Mouse (Mus musculus) liver, adult (tissue): Measurements from ENCODE around the gene Uspl1.

Experiments used
- GATA4 ChIP-seq: IDR thresholded peaks from 2 replicates; pipeline ENCODE4 v1.6.1; 2014; ENCODE audit warnings: mild to moderate bottlenecking, low read length; ENCODE audit not compliant: insufficient replicate concordance

Gene Uspl1

GRCm38 (mm10) chr5:149184104-149184843 lies at the start of gene Uspl1, which contains the start of gene Hmgb1:
TSS of gene Uspl1 (plus strand) at chr5:149184350.
TSS of gene Hmgb1 (minus strand) at chr5:149184489.
- no peak; the same call in 1 of the 2 replicates for TF ChIP-seq GATA4

- TF ChIP-seq GATA4, result no peak
Measured at GRCm38 (mm10) chr5:149134751-149135454, 49.2 kb upstream of the Uspl1 start.

DNA sequence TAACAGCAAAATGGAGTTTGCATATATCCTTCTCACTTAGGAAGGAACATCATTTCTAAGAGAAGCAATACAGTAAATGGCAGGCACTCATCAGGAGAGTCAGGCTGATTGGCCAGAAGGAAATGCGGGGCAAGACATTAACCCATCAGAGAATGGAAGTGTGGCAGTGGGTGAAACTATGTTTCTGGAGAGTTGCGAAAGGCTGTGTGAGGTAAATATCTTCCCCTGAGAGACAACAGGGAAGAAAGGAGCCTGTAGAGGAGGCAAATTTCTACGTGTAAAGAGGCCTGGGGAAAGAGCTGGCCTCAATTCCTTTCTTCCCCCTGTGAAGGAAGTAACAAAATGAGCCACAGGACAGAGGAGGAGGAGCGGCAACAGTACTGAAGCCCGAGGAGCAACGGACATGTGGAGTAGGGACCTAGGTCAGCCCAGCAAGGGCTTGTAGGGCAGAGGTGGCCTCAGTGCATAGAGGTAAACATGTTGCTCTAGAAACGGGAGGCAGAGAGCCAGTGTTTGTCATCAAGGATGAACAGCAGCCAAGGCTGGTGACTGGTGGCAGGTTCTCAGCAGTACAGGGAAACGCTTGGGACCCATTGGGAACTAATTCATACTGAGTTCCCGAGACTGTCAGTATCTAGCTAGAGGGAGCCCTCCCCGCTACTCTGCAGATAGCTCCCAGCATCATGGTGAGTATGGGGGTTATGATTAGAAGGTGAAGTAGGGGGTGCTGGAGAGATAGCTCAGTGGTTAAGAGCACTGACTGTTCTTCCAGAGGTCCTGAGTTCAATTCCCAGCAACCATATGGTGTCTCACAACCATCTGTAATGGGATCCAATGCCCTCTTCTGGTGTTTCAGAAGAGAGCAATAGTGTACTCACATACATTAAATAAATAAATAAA lies 48.4 kb upstream of the Uspl1 start:
- no peak for TF ChIP-seq GATA4

- no peak for TF ChIP-seq GATA4
Measured at GRCm38 (mm10) chr5:149136933-149137365, 47.2 kb upstream of the Uspl1 start.

DNA sequence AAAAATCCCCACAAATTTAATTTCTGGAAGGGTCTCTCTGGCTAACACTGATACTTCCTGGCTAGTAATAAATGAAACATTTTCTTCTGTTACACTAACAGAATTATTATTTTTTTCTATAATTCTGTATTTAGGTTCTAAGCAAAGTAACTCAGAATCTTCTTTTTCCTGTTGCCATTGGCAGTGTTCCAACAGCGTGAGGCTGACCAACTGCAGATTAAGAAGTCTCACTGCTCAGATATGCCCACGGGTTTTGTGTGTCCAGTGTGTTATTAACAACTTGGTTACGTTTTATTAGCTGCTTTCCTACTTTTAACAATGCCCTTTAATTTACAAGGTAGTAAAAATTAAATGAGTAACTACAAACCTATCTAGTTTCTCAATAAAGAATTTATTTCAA lies 46.7 kb upstream of the Uspl1 start:
- no peak for TF ChIP-seq GATA4

- no peak for TF ChIP-seq GATA4
Measured at GRCm38 (mm10) chr5:149140336-149140735, 43.8 kb upstream of the Uspl1 start.

- no peak for TF ChIP-seq GATA4
Measured at GRCm38 (mm10) chr5:149143766-149144375, 40.3 kb upstream of the Uspl1 start.

DNA sequence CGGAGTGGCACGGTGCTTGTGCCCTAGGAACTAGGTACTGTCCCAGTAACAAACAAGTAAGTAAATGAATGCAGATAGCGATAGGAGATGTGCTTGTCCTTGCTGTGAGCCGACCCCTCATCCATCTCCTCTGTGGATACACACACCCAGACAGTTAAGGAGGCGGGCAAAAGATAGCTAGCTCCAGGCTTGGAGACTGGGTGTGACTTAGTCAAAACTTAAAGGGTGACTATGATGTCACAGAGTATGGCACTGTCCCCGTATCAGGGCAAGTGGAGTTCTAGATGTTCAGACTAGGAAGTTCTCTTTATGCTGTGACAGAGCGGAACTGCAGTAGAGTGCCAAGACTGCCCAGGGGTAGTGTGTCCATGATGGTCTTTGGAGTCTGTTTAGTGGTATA lies 37.5 kb upstream of the Uspl1 start:
- no peak for TF ChIP-seq GATA4

DNA sequence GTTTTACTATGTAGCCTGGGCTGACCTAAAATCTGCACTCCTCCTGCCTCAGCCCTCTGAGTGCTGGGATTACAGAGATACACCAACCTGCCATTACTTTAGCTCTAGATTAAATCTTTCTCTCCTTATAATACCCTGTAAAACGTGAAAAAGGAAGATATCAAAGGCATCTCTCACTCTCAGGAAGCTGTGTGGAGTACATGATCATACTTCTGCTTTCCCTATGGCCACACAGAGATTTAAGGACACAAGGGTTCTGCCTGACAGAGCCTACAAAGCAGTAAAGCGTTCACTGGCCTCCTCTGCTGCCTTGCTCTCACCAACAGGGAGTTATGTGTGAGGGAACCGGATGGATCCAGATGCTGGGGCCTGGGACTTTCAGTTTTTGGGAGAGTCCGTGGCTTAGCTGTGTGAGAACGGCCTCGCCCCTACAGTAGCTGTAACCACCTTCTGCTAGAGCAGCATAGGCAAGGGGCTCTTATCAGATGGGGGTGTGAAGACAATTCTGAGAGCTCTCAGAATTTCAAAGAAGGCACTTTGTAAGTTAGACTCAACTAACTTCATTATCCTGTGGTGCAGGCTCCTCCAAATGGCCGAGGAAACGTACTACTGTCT lies 36.7 kb upstream of the Uspl1 start:
- no peak for TF ChIP-seq GATA4

DNA sequence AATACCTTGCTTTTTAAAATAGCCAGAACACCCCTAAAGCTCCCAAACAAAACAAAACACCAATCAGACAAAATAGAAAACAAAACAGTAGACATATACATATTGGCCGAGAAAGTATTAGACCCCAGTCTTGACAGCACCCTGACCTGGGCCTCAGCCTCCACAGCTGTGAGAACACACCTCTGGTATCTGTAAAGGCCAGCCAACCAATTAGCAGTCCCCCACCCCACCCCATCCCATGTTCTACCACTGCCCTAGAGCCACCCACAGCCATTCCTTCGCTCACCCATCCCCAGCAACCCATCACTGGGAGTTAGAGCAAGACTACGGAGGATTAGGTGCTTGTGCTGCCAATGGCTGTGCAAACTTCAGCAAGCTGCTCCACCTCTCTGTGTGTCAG lies 33.3 kb upstream of the Uspl1 start:
- no peak for TF ChIP-seq GATA4

DNA sequence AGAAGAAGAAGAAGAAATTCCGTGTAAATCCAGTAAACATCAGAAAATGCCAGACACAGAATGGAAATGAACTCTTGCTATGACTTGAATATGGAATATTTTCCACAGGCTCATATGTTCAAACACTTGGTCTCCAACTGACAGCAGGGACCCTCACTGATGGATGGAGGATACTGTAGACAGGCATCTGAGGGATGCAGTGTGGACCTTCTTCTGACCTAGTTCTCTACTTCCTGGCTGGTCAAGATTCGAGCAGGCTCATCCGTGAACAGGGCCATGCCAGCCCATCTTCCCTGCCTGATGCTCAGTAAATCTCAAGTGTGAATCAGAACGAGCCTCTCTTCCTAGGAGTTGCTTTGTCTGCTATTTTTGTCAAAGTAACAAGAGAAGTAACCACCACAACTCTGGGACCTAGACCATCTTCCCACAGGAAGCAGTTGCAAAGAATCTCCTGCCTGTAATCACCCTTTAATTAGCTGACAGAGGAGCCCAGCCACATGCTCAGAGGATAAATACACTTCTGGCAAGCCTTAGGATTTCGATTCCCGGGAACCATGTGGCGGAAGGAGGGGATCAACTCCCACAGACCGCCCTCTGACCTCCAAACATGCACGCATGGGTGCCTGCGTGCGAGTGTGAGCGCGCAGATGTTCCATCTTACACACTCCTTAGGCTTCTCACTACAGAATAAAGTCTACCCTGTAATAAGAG lies 31.9 kb upstream of the Uspl1 start:
- TF ChIP-seq GATA4, result no peak

DNA sequence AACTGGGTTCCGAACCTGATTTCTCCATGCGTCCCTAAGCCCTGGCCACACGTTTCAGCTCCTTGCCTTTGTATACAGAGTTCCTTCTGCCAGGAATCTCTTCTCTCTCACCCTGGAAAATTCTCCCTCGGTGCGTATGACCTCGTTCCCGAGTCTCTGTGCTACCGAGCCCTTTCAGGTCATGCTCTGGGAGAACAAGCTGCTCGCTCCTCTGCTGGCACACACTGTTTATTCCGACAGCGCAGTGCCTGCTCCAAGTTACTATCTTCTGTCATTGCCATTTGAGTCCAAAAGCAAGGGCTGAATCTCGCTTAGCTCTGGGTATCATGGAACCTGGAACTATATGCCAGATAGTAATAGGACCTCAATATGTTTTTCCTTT lies 31.4 kb upstream of the Uspl1 start:
- TF ChIP-seq GATA4, result no peak

DNA sequence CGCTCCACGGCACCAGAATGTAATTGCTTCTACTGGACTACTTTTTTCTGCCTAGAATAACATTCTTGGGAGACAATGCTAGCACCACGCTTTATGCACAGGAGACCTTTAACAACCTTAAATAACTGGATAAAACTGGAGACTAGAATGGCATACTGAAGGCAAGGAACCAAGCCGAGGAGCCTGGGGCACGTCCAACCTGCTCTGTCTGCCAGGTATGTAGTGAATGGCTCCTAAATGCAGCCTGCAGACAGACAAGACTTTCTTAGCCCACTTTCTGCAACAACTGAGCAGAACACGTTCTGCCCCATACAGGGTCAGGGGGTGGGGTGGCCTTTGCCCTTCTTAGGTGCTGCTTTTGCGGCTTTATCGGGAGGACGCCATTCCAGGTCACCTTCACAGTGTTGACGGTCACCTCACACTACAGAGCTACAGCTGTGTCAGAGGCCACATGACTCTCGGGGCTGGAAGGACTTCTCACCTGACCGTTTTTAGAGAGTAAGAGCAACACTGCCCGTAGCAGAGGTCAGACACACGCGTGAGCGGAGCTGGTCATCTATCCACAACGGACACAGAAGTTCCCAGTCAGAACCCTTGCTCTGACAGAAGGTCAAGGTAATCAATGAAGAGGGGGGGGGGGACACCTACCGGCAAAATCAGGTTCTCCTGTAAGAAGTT lies 27.1 kb upstream of the Uspl1 start:
- TF ChIP-seq GATA4, result no peak
